Mouse (Mus musculus) cortical plate, adult 2 months (tissue): ENCODE results near the gene Il6st.

ENCODE experiments used
- CTCF ChIP-seq: fragments of 200-500 bp; IDR thresholded peaks from 2 replicates; pipeline ENCODE4 v1.5.1; 2011; ENCODE audit warnings: mild to moderate bottlenecking, control low read depth, low read length; ENCODE audit not compliant: insufficient read depth; ENCODE audit errors: extremely low read depth
- POLR2A ChIP-seq: fragments of 200-500 bp; IDR thresholded peaks from 2 replicates; pipeline ENCODE4 v1.6.1; 2011; ENCODE audit warnings: mild to moderate bottlenecking, low read length, control low read depth; ENCODE audit not compliant: insufficient read depth; ENCODE audit errors: extremely low read depth

GRCm38 (mm10) chr13:112536611-112537010 is 72.7 kb downstream of the Il6st start:
- TF ChIP-seq CTCF (no peak), POLR2A (no peak)
